Mouse (Mus musculus) spleen, postnatal 14 days (tissue): ENCODE data around the gene Sox30.
A peak's percentile ranks its signal among the peaks of the same experiment; 100 is the strongest.

ENCODE experiments used
- DNase-seq, 2 experiments: peaks; one replicate each; pipeline ENCODE4 v3.0.0; 2021 to 2022; ENCODE audit warnings: low spot score in 2 of 2

Gene Sox30

GRCm38 (mm10) chr11:46055896-46056769 is 76.0 kb downstream of the Sox30 start, which contains the start of gene Adam19:
Gene Adam19, plus strand, starts transcription at chr11:46055992.
- peak; percentile 45 to 59 for DNase-seq

GRCm38 (mm10) chr11:46056770-46057411 is 76.8 kb downstream of the Sox30 start:
- DNase-seq, result no peak

DNA sequence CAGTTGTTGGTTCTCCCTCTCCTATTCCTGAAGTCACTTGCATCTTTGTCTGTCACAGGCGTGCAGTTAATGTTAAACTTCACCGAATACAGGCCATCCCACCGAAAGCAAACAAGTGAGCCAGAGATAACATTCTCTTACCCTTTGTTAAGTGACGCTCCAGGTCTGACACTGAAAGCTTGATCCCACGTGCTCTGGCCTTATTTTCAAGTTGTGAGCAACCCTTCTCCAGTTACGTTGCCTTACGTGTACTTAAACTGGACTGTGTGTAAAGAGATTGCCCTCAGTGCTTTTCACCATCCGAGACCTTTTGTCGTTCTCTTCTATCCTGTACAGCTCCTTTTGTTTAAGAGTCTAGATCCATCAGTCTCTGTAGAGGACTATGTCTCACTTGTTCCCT is 77.9 kb downstream of the Sox30 start:
- no peak for DNase-seq

- DNase-seq, result no peak
Measured at GRCm38 (mm10) chr11:46058916-46059315, 78.8 kb downstream of the Sox30 start.

DNA sequence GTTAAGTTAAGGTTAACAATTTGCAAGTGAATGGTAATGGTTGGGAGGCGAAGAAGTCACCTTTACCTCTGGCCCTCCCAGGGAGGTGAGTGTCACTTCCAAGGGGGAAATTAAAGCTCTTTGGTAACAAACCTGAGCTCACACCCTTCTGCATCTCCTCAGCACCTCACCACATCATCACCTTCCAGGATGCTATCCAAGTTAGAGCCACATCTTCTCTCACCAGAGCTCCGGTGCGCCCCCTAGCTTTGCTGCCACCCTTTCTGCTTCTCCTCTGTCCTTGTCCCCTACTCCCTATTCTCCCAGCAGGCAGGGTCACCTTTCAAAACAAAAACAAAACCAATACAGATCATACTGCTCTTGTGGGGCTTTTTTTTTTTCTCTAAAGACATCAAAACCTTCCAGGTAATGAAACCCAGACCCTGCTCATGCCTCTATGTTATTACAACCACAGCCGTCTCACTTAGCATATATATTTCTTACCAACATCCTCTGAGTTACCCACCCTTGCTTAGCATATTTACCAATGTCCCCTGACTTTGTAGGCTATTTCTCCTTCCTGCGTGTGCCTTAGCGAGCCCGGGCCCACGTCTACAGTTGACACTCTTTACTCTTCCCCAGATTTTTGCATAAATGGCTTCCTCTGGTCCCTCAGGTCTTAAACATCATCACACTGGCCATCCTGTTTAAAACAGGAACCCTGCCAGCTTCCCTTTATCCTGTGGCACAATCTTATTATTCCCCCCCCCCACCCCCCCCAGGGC is 80.0 kb downstream of the Sox30 start:
- no peak for DNase-seq

GRCm38 (mm10) chr11:46060651-46061020 is 80.5 kb downstream of the Sox30 start:
- DNase-seq, result no peak

GRCm38 (mm10) chr11:46061776-46062445 is 81.8 kb downstream of the Sox30 start:
- DNase-seq, result no peak

- DNase-seq, result no peak
Measured at GRCm38 (mm10) chr11:46062569-46062968, 82.5 kb downstream of the Sox30 start.

DNA sequence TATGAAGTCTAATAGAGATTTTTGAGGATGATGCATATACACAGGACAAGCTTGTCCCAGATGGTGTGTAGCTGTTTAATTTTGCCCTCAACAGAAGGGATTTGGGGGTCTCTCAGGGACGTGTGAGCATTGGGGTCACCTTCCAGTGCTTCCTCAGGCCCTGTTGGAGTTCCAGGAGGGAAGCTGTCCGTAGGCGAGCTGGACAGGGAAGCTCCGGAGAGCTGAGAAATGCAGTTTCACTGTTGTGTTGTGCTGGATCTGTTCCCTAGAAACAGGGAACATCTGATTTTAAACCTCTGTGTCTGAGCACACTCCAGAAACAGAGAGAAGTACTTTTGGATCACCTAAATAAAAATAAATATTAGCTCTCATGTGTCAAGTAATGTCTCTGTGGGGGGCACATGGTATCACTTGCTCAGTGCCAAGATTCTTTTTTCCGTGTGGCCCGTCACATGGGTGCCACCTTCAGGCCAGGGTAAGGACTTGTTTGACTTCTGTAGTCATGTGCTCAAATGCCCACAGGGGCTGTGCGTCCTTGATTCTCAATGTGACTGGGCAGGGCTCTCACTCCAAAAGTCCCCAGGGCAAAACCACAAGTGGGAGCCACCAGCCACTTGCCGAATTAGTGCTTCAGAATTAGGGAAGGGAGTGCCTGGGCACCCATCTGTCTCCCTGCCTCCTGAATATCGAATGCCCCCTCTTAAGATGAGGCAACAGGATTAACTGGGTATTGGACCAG is 83.1 kb downstream of the Sox30 start:
- DNase-seq, result no peak

GRCm38 (mm10) chr11:46064767-46065166 is 84.7 kb downstream of the Sox30 start:
- no peak for DNase-seq

DNA sequence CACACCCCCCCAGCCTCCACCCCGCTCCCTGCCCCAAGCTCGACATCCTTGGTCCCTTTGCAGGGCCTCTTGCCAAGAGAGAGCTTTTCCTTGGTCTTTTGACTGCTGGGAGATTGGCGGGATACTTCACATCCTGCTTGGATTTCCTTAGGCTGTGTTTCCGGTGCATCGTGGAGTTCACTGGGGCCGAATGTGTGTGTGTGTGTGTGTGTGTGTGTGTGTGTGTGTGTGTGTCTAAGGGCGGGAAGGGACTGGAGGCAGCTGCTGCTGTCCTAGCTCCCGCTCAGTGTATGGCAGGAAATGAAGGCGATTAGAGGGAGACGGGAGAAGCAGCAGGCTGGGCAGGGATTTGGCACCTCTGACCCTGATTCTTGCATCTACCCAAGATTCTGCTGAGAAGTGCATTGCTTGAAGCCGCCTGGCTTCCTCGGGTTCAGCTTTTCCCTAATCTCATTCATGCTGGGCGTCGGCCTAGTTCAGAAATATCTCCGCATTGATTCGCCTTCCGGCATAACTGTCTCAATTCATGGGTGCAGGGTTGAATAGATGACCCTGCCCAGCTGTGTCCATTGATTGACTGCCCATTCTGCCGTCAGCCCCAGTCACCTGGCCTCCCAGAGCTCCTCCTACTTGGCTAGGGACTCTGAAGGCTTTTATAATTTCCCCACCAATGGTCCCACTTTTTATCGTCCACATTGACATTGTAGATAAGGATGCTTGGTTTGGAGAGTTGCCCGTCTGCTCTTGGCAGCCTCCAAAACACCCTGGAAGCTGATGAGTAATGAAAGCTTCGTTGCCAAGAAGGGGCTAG is 85.3 kb downstream of the Sox30 start:
- DNase-seq, result no peak
